Mouse (Mus musculus) small intestine, adult 2 months (tissue): Measurements from ENCODE around the gene Hs6st3.

Experiments used
- CTCF ChIP-seq: fragments of 200-500 bp; IDR thresholded peaks from 2 replicates; pipeline ENCODE4 v1.5.1; 2012; ENCODE audit warnings: low read depth, mild to moderate bottlenecking, control low read depth, inconsistent platforms, low read length, moderate library complexity, mixed read lengths; ENCODE audit not compliant: insufficient replicate concordance, insufficient read length; ENCODE audit errors: extremely low read depth
- POLR2A ChIP-seq: fragments of 200-500 bp; IDR thresholded peaks from 2 replicates; pipeline ENCODE4 v1.6.1; 2012; ENCODE audit warnings: low read depth, mild to moderate bottlenecking, control low read depth, inconsistent platforms, low read length, moderate library complexity

DNA sequence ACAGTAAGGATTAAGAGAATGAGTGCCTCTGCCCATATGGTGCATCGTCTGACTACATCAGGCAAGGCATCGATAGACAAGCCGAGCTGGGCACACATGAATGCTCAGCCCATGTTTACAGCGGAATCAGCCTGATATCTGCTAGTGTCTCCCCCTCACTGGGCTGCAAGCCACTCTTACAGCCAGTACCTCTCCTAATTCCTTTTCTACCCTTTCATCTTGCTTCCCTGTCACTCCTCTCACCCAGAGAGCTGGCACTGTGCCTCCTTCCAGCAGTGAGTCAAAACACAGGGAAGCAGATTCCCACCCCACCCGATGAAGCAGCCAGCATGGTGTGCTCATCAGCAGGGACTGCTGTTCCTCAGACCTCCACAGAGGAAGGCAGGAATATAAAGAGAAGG is 527.6 kb downstream of the Hs6st3 start:
- TF ChIP-seq CTCF: no peak
- no peak for TF ChIP-seq POLR2A
